Mouse (Mus musculus): ENCODE data around the gene Gpatch2l.

Gpatch2l gene

GRCm38 (mm10) chr12:86280000-86280399, 38.3 kb downstream of the Gpatch2l start:
- no peak for DNase-seq

GRCm38 (mm10) chr12:86285704-86286103, 44.0 kb downstream of the Gpatch2l start:
- no peak for DNase-seq

GRCm38 (mm10) chr12:86297450-86297849, 55.8 kb downstream of the Gpatch2l start:
- DNase-seq, result no peak

GRCm38 (mm10) chr12:86302973-86303372, 61.3 kb downstream of the Gpatch2l start:
- DNase-seq, result no peak

- DNase-seq, result peak; percentile 37
Measured at GRCm38 (mm10) chr12:86305045-86305444, 63.4 kb downstream of the Gpatch2l start.

GRCm38 (mm10) chr12:86305635-86306243, 64.1 kb downstream of the Gpatch2l start:
- DNase-seq, result peak; percentile 78

GRCm38 (mm10) chr12:86309474-86309873, 67.8 kb downstream of the Gpatch2l start:
- peak; percentile 70 for DNase-seq

- DNase-seq, result peak; percentile 67
Measured at GRCm38 (mm10) chr12:86309902-86310301, 68.2 kb downstream of the Gpatch2l start.

GRCm38 (mm10) chr12:86320629-86321028, 79.0 kb downstream of the Gpatch2l start:
- DNase-seq, result no peak

- no peak for DNase-seq
Measured at GRCm38 (mm10) chr12:86324297-86324696, 82.6 kb downstream of the Gpatch2l start.

GRCm38 (mm10) chr12:86329813-86330212, 88.2 kb downstream of the Gpatch2l start:
- no peak for DNase-seq

- DNase-seq, result no peak
Measured at GRCm38 (mm10) chr12:86330684-86331083, 89.0 kb downstream of the Gpatch2l start.

- no peak for DNase-seq
Measured at GRCm38 (mm10) chr12:86331248-86331647, 89.6 kb downstream of the Gpatch2l start.

GRCm38 (mm10) chr12:86336209-86336608, 94.6 kb downstream of the Gpatch2l start:
- peak; percentile 26 for DNase-seq

GRCm38 (mm10) chr12:86336887-86337286, 95.2 kb downstream of the Gpatch2l start:
- DNase-seq, result no peak
